Mouse (Mus musculus) stomach, postnatal 0 days (tissue): Measurements from ENCODE around the gene Mfsd1. TPM values are rescaled to one million over a fixed set of nuclear protein-coding genes. Genes with fewer than 3 reads are reported as not detected.

ENCODE experiments used
- ATAC-seq: fragments of 200-750 bp; cut with Nextera tagmentation; 2 replicates; pipeline ENCODE4 v1.8.0; 2017; ENCODE audit not compliant: low FRiP score, low TSS enrichment
- DNase-seq: peaks from one replicate; pipeline ENCODE4 v3.0.0-alpha.2; 2016; ENCODE audit warnings: low spot score
- H3K27ac ChIP-seq: fragments of 300-500 bp; sonication (generic); replicated peaks from 2 replicates; pipeline ENCODE4 v1.5.1; 2014; ENCODE audit warnings: mild to moderate bottlenecking, control low read depth
- H3K27me3 ChIP-seq: fragments of 300-500 bp; sonication (generic); 2 replicates; pipeline ENCODE4 v1.6.1; 2014; ENCODE audit warnings: low read length; ENCODE audit not compliant: control insufficient read depth, insufficient read depth
- H3K36me3 ChIP-seq: fragments of 300-500 bp; sonication (generic); 2 replicates; pipeline ENCODE4 v1.6.1; 2014; ENCODE audit warnings: low read length, mixed read lengths; ENCODE audit not compliant: control insufficient read depth, insufficient read depth
- H3K4me1 ChIP-seq: fragments of 300-500 bp; sonication (generic); replicated peaks from 2 replicates; pipeline ENCODE4 v1.6.1; 2014; ENCODE audit warnings: antibody characterized with exemption; ENCODE audit not compliant: control insufficient read depth, insufficient read depth
- H3K4me2 ChIP-seq: fragments of 300-500 bp; sonication (generic); replicated peaks from 2 replicates; pipeline ENCODE4 v1.6.1; 2014; ENCODE audit warnings: low read depth, mild to moderate bottlenecking, control low read depth, moderate library complexity
- H3K4me3 ChIP-seq: fragments of 300-500 bp; sonication (generic); 2 replicates; pipeline ENCODE4 v1.5.1; 2014; ENCODE audit warnings: low read depth, low read length, control low read depth
- H3K9ac ChIP-seq: fragments of 300-500 bp; sonication (generic); 2 replicates; pipeline ENCODE4 v1.6.1; 2014; ENCODE audit warnings: mild to moderate bottlenecking, low read length, control low read depth, mixed read lengths
- H3K9me3 ChIP-seq: fragments of 300-500 bp; sonication (generic); 2 replicates; pipeline ENCODE4 v1.6.1; 2016; ENCODE audit warnings: low read length; ENCODE audit not compliant: control insufficient read depth
- CTCF ChIP-seq: IDR thresholded peaks from 2 replicates; pipeline ENCODE4 v1.5.1; 2016; ENCODE audit warnings: antibody characterized with exemption, low read depth, mild to moderate bottlenecking, moderate library complexity
- EP300 ChIP-seq: optimal IDR thresholded peaks from 2 replicates; pipeline ENCODE3; 2016; ENCODE audit warnings: antibody characterized with exemption
- WGBS: fragments of 180-500 bp; shearing (Covaris S2); extraction: QIAGEN DNeasy Blood & Tissue Kit; methylation state at CpG from one replicate; pipeline ENCODE4 v1.1.7; 2014; 5-methylcytosine and 5-hydroxymethylcytosine counted together
- polyA plus RNA-seq: library from polyadenylated mRNA; unstranded; fragments of >200 nt; fragmentation: Nextera tagmentation; extraction: Ambion mirVana; gene quantifications from 2 replicates; pipeline ENCODE4 v1.2.1, GENCODE M21; 2015

The Mfsd1 gene
- polyA plus RNA-seq, 1 experiment from 2014 or later, result 35.3 TPM

DNA sequence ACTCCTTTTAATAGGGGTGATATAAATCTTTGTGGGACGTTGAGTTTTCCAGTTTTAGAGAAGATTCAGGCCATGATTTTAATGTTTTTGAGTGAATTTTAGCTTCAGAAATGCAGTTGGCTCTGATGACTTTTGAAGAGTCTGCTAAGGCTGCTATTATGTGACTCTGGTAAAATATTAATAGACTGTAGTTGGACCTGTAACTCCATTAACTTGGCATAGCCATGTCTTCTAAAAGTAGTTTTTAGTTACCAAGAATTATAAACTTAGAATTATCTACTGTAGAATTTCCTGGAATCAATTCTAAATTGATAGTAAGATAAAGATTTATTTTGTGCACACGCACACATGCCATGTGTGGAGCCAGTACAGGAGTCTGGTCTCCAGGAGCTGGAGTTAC is 4.0 kb downstream of the Mfsd1 start:
- H3K27ac ChIP-seq, result no peak overlapping the region
- peaks cover 3% of the 10 kb centered on the region for H3K36me3 ChIP-seq
- H3K9me3 ChIP-seq, result no peaks in the 10 kb centered on the region
- 0 out of 2 replicates have a peak, but pooled peaks cover 4% of the 10 kb centered on the region for H3K4me1 ChIP-seq
- TF ChIP-seq CTCF (no peak), EP300 (no peak)
- no peak overlapping the region for H3K4me3 ChIP-seq
- DNase-seq, result no peak
- H3K4me2 ChIP-seq, result no peak overlapping the region
- WGBS, result 95% methylated on average over 2 of the region's 2 CpGs
- no peak overlapping the region for H3K9ac ChIP-seq
- no peaks in the 10 kb centered on the region for H3K27me3 ChIP-seq
- no peak for ATAC-seq

DNA sequence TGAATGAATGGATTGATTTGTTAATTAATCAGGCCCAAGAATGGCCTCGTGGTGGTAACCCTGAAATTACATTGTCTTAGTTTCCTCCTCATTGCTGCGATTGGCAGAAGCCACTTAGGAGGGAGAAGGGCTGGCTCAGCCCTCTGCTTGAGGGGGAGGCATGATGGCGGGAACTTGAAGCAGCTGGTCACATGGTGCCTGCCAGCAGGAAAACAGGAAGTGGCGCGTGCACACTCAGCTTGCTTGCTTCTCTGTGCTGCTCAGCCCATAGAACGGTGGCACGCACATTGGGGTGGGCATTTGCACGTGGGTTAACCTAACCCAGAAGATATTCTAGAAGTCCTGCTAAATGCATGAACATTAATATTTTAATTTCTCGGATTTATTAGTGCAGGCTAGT is 4.9 kb downstream of the Mfsd1 start:
- no peak for DNase-seq
- H3K27me3 ChIP-seq, result no peaks in the 10 kb centered on the region
- H3K4me3 ChIP-seq, result no peak overlapping the region
- H3K4me2 ChIP-seq, result no peak overlapping the region
- 78% methylated on average over 9 of the region's 9 CpGs for WGBS
- peaks cover 3% of the 10 kb centered on the region for H3K36me3 ChIP-seq
- no peak overlapping the region for H3K9ac ChIP-seq
- no peak overlapping the region for H3K27ac ChIP-seq
- TF ChIP-seq EP300 (no peak), CTCF (no peak)
- ATAC-seq, result no peak
- no peaks in the 10 kb centered on the region for H3K9me3 ChIP-seq
- H3K4me1 ChIP-seq, result 0 out of 2 replicates have a peak, but pooled peaks cover 4% of the 10 kb centered on the region

DNA sequence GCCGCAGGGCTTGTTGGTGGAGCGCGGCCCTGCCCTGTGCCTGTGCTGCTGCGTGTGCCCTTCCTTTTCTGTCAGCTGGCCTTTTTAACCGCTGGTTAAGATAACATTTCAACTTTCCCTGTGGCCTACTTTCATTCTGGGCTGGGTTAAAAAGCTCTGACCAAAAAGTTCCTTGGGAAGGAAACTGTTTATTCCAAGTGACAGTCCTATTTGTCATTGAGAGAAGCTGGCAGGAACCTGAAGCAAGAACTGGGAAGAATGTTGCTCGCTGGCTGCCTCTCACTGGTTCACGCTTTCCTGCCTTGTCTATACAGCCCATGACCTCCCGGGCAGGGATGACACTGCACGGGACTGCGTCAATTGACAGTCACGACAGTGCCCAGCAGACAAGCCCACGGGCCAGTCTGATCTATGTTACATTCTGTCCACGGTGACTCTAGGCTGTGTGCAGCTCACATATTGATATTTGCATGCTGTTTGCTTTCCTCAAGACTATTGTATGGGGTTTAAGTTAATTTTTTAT is 19.1 kb downstream of the Mfsd1 start:
- no peak overlapping the region for H3K27ac ChIP-seq
- no peak for TF ChIP-seq CTCF
- no peak for TF ChIP-seq EP300
- H3K9me3 ChIP-seq, result no peaks in the 10 kb centered on the region
- DNase-seq (no peak), ATAC-seq (no peak)
- peaks cover 25% of the 10 kb centered on the region for H3K36me3 ChIP-seq
- 62% methylated on average over 13 of the region's 13 CpGs for WGBS
- no peak overlapping the region for H3K4me2 ChIP-seq
- H3K9ac ChIP-seq, result no peak overlapping the region
- no peak overlapping the region for H3K4me3 ChIP-seq
- H3K4me1 ChIP-seq, result no peaks in the 10 kb centered on the region
- H3K27me3 ChIP-seq, result no peaks in the 10 kb centered on the region

DNA sequence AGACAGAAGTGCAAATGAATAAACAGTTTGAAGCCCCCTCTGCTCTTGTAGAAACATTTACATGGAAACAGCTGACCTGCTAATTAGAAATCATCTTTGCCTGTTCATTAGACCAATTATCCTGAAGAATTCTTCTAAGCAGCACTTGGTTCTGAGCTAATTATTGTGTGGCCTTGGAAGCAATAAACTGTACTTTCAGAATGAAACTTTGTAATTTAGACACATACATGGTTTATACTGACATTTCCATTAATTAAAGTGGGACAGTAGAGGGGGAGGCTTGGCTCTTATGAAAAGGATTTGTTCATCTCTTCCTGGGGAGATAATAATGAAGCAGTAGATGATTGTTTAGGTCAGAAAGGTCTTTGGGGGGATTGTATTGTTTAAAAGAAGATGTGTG is 35.7 kb downstream of the Mfsd1 start:
- Histone ChIP-seq H3K9ac (no peak overlapping the region), H3K4me2 (no peak overlapping the region), H3K27me3 (no peaks in the 10 kb centered on the region), H3K27ac (no peak overlapping the region), H3K4me3 (no peak overlapping the region), H3K9me3 (no peaks in the 10 kb centered on the region), H3K36me3 (no peaks in the 10 kb centered on the region), H3K4me1 (no peaks in the 10 kb centered on the region)
- DNase-seq (no peak), ATAC-seq (no peak)
- TF ChIP-seq CTCF (no peak), EP300 (no peak)

DNA sequence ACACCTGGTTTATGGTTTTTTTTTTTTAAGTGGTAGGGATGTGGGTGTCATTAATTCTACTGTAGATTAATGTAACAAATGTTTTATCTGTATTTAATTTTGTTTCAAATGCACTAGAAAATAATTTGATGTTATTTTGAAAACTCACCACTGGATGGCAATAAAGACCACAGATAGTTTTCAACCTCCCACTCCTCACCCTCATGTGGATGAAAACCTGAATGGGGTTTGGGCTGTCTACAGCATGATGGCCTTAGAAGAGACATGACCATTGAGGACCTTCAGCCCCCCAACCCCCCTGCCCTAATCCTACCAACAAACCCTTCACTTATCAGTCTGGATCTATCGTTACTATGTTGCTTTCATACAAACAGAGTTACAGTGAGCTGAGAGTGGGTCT is 42.1 kb downstream of the Mfsd1 start:
- ATAC-seq (no peak), DNase-seq (no peak)
- Histone ChIP-seq H3K4me3 (no peak overlapping the region), H3K27me3 (no peaks in the 10 kb centered on the region), H3K9ac (no peak overlapping the region), H3K27ac (no peak overlapping the region), H3K4me2 (no peak overlapping the region), H3K36me3 (no peaks in the 10 kb centered on the region), H3K9me3 (no peaks in the 10 kb centered on the region), H3K4me1 (no peaks in the 10 kb centered on the region)
- 89% methylated on average over 1 of the region's 1 CpGs for WGBS
- TF ChIP-seq EP300 (no peak), CTCF (peak; percentile 54)

DNA sequence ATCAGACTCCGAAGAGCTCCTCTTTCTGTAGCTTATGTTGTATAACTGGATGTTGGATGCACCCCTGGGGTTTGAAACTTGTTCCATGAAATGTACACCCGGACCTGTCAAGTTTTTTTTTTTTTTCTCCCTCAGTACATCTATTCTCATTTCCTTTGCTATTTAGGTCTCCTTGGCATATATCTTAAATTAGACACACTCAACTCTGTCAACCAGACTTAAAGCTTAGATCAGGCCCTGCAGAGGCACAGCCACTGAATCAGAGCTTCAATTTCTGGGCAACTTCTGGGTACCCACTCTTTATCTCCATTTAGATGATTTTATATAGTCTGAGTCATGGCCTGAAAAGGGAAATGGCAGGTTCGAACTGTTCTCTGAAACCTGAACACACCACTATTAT is 60.6 kb downstream of the Mfsd1 start:
- ATAC-seq (no peak), DNase-seq (no peak)
- 89% methylated on average over 3 of the region's 3 CpGs for WGBS
- no peak overlapping the region for H3K9ac ChIP-seq
- no peaks in the 10 kb centered on the region for H3K36me3 ChIP-seq
- no peak overlapping the region for H3K27ac ChIP-seq
- no peaks in the 10 kb centered on the region for H3K27me3 ChIP-seq
- H3K4me3 ChIP-seq, result no peak overlapping the region
- H3K9me3 ChIP-seq, result no peaks in the 10 kb centered on the region
- no peaks in the 10 kb centered on the region for H3K4me1 ChIP-seq
- no peak overlapping the region for H3K4me2 ChIP-seq
- no peak for TF ChIP-seq CTCF
- TF ChIP-seq EP300, result no peak
